Mouse (Mus musculus): ENCODE results near the gene Vmn1r57.
"Not testable (repeated sequence)": the region's sequence is repeated elsewhere in the genome, so short reads cannot be mapped to it uniquely, and the experiment has no call there.

Vmn1r57 gene

DNA sequence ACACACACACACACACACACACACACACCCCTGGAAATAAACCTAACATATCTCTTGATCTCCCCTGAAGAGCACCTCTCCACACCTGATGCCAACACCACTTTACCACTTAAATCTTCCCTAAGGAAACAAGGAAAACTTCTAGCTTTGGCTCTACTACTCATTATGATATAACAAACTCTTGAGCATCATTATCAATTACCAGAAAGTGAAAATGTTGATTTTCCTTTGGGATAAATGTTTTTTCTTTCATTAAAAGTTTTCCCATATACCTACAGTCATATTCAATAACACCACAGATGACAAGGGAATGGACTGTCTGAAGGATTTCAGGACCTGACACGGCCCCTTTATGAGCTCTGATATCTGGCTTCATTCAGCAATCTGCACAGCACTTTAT, at the start of gene Vmn1r57:
Vmn1r57 (plus strand) TSS at position 301 of the 400 bp plus-strand sequence.
- not testable (repeated sequence) for DNase-seq (ENCODE audit: low spot score in 2 of 2)

GRCm38 (mm10) chr7:5196647-5197046, 21.6 kb upstream of the Vmn1r57 start, which contains the start of gene Vmn1r56:
TSS of gene Vmn1r56 (minus strand) at chr7:5196747.
- not testable (repeated sequence) for DNase-seq (ENCODE audit: low spot score in 2 of 2)

DNA sequence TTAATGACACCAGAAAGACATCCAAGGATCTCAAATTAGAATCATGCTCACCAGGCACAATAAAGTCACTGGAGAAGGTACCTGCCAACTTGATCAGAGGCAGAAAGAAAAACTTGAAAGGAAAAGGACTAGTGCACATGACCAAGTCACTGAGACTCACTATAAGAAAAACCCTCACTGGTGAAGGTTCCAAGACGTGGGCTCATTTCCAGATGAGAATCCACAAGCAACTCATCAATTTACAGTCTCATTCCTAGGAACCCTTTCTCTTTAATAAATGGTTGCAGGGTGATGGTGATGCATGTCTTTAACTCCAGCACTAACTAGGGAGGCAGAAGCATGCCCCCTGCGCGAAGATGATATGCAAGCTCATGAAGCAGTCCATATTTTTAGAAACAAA, 44.8 kb downstream of the Vmn1r57 start:
- no peak for DNase-seq (ENCODE audit: low spot score in 2 of 2)

Data from right cerebral cortex, postnatal 10 days (tissue).